Mouse (Mus musculus) liver, adult 2 months (tissue): ENCODE data around the gene Mrnip.

Experiments used
- CTCF ChIP-seq: fragments of 200-500 bp; IDR thresholded peaks from 2 replicates; pipeline ENCODE4 v1.5.1; 2011; ENCODE audit warnings: low read depth, low read length, control low read depth
- POLR2A ChIP-seq: fragments of 200-500 bp; IDR thresholded peaks from 2 replicates; pipeline ENCODE4 v1.6.1; 2011; ENCODE audit warnings: low read length, control low read depth; ENCODE audit not compliant: insufficient read depth; ENCODE audit errors: extremely low read depth

DNA sequence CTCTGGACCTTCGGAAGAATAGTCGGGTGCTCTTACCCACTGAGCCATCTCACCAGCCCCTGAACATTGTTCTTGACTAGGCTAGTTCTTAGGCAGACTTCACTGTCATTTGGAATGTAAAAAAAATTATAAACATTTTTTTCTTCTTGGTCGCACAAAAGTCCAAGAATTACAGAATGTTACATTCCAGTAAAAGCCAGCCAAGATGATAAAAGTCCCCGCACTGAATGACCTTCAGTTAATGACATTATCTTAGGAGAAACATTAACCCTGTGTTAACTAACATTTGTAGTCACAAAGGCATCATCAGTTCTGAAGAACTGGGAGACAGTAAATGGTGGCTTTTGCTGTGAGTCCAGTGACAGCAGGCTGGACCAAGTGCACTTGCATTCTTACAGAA is 16.1 kb downstream of the Mrnip start:
- TF ChIP-seq POLR2A (no peak), CTCF (no peak)
